Mouse (Mus musculus) hindbrain, embryonic 11.5 days (tissue): ENCODE measurements around the gene Col20a1. TPM values are rescaled to one million over a fixed set of nuclear protein-coding genes. Genes with fewer than 3 reads are reported as not detected.

Source experiments
- ATAC-seq: fragments of 200-750 bp; cut with Nextera tagmentation; 2 replicates; pipeline ENCODE4 v1.8.0; 2017; ENCODE audit warnings: mild to moderate bottlenecking, moderate TSS enrichment, moderate library complexity; ENCODE audit not compliant: low FRiP score
- DNase-seq: peaks from one replicate; pipeline ENCODE4 v3.0.0-alpha.2; 2015; ENCODE audit warnings: low spot score
- H3K27ac ChIP-seq: fragments of 300-500 bp; sonication (generic); 2 replicates; pipeline ENCODE4 v1.5.1; 2014; ENCODE audit warnings: mild to moderate bottlenecking, low read depth, low read length
- H3K27me3 ChIP-seq: fragments of 300-500 bp; sonication (generic); 2 replicates; pipeline ENCODE4 v1.6.1; 2014; ENCODE audit warnings: mild to moderate bottlenecking, low read length, moderate library complexity, mixed read lengths; ENCODE audit not compliant: control insufficient read depth, insufficient read depth
- H3K36me3 ChIP-seq: fragments of 300-500 bp; sonication (generic); 2 replicates; pipeline ENCODE4 v1.6.1; 2014; ENCODE audit warnings: mild to moderate bottlenecking, low read length, moderate library complexity, mixed read lengths; ENCODE audit not compliant: control insufficient read depth, insufficient read depth
- H3K4me1 ChIP-seq: fragments of 300-500 bp; sonication (generic); replicated peaks from 2 replicates; pipeline ENCODE4 v1.6.1; 2014; ENCODE audit warnings: low read length, mixed read lengths; ENCODE audit not compliant: control insufficient read depth, insufficient read depth
- H3K4me2 ChIP-seq: fragments of 300-500 bp; sonication (generic); replicated peaks from 2 replicates; pipeline ENCODE4 v1.6.1; 2014; ENCODE audit warnings: mild to moderate bottlenecking, low read depth, low read length
- H3K4me3 ChIP-seq: fragments of 300-500 bp; sonication (generic); 2 replicates; pipeline ENCODE4 v1.5.1; 2014; ENCODE audit warnings: low read depth, low read length
- H3K9ac ChIP-seq: fragments of 300-500 bp; sonication (generic); 2 replicates; pipeline ENCODE4 v1.6.1; 2014; ENCODE audit warnings: low read depth, low read length
- H3K9me3 ChIP-seq: fragments of 300-500 bp; sonication (generic); 2 replicates; pipeline ENCODE4 v1.6.1; 2016; ENCODE audit warnings: low read length; ENCODE audit not compliant: control insufficient read depth
- WGBS: fragments of 180-500 bp; shearing (Covaris S2); extraction: QIAGEN DNeasy Blood & Tissue Kit; methylation state at CpG from one replicate; pipeline ENCODE4 v1.1.7; 2014; 5-methylcytosine and 5-hydroxymethylcytosine counted together
- polyA plus RNA-seq: library from polyadenylated mRNA; unstranded; fragments of >200 nt; fragmentation: Nextera tagmentation; extraction: Ambion mirVana; gene quantifications from 2 replicates; pipeline ENCODE4 v1.2.1, GENCODE M21; 2014

Col20a1 gene
- polyA plus RNA-seq: 0.56 and 0.78 TPM in 2 replicates

GRCm38 (mm10) chr2:180986449-180986848 lies at the start of gene Col20a1:
TSS of gene Col20a1 (plus strand) at chr2:180986535.
- peaks cover 4% of the 10 kb centered on the region for H3K4me1 ChIP-seq
- no peak within 1 kb of the TSS for H3K9ac ChIP-seq
- ATAC-seq: no peak
- no peak within 1 kb of the TSS; the same call in 1 of the 2 replicates for H3K27ac ChIP-seq
- H3K27me3 ChIP-seq: no peaks in the 10 kb centered on the region
- no peak within 1 kb of the TSS for H3K4me2 ChIP-seq
- DNase-seq: no peak
- H3K4me3 ChIP-seq: no peak within 1 kb of the TSS
- no peaks in the 10 kb centered on the region for H3K9me3 ChIP-seq
- H3K36me3 ChIP-seq: 0 out of 2 replicates have a peak, but pooled peaks cover 4% of the 10 kb centered on the region
- WGBS: 46% methylated on average over 2 of the region's 2 CpGs

GRCm38 (mm10) chr2:180940187-180940586 lies 46.1 kb upstream of the Col20a1 start:
- Histone ChIP-seq H3K9ac (no peak overlapping the region), H3K27ac (no peak overlapping the region), H3K36me3 (peaks cover 3% of the 10 kb centered on the region; the same call in 1 of the 2 replicates), H3K9me3 (no peaks in the 10 kb centered on the region), H3K4me1 (0 out of 2 replicates have a peak, but pooled peaks cover 2% of the 10 kb centered on the region), H3K4me2 (no peak overlapping the region), H3K4me3 (no peak overlapping the region), H3K27me3 (no peaks in the 10 kb centered on the region)
- no peak for ATAC-seq
- no peak for DNase-seq

GRCm38 (mm10) chr2:180941869-180942268 lies 44.5 kb upstream of the Col20a1 start:
- H3K4me3 ChIP-seq: no peak overlapping the region
- H3K36me3 ChIP-seq: peaks cover 3% of the 10 kb centered on the region; the same call in 1 of the 2 replicates
- H3K9ac ChIP-seq: no peak overlapping the region
- H3K4me1 ChIP-seq: no peaks in the 10 kb centered on the region
- ATAC-seq: no peak
- H3K27ac ChIP-seq: no peak overlapping the region
- no peak overlapping the region for H3K4me2 ChIP-seq
- no peaks in the 10 kb centered on the region for H3K9me3 ChIP-seq
- no peaks in the 10 kb centered on the region for H3K27me3 ChIP-seq
- DNase-seq: no peak

- H3K9me3 ChIP-seq: no peaks in the 10 kb centered on the region
- DNase-seq: no peak
- H3K4me3 ChIP-seq: no peak overlapping the region
- no peak for ATAC-seq
- H3K27ac ChIP-seq: no peak overlapping the region
- WGBS: 13% methylated on average over 1 of the region's 1 CpGs
- H3K27me3 ChIP-seq: no peaks in the 10 kb centered on the region
- no peaks in the 10 kb centered on the region for H3K36me3 ChIP-seq
- no peak overlapping the region for H3K9ac ChIP-seq
- H3K4me1 ChIP-seq: peaks cover 14% of the 10 kb centered on the region
- no peak overlapping the region for H3K4me2 ChIP-seq
Measured at GRCm38 (mm10) chr2:180949947-180950346, 36.4 kb upstream of the Col20a1 start.

- Histone ChIP-seq H3K4me2 (peak overlapping the region; percentile 87), H3K27ac (peak overlapping the region; percentile 93), H3K4me1 (peaks cover 14% of the 10 kb centered on the region), H3K36me3 (no peaks in the 10 kb centered on the region), H3K9ac (peak overlapping the region; percentile 66), H3K9me3 (no peaks in the 10 kb centered on the region), H3K27me3 (no peaks in the 10 kb centered on the region), H3K4me3 (peak overlapping the region; percentile 56)
- DNase-seq (peak; percentile 70), ATAC-seq (peak; percentile 60; the same call in 1 of the 2 replicates)
- 3% methylated on average over 9 of the region's 9 CpGs for WGBS
Measured at GRCm38 (mm10) chr2:180952731-180953171, 33.6 kb upstream of the Col20a1 start.

- Histone ChIP-seq H3K4me3 (peak overlapping the region; percentile 56), H3K27ac (peak overlapping the region; percentile 93), H3K4me1 (peaks cover 14% of the 10 kb centered on the region), H3K4me2 (peak overlapping the region; percentile 87), H3K27me3 (no peaks in the 10 kb centered on the region), H3K9me3 (no peaks in the 10 kb centered on the region), H3K9ac (peak overlapping the region; percentile 66), H3K36me3 (no peaks in the 10 kb centered on the region)
- ATAC-seq (no peak), DNase-seq (no peak)
- WGBS: 16% methylated on average over 2 of the region's 2 CpGs
Measured at GRCm38 (mm10) chr2:180953638-180954037, 32.7 kb upstream of the Col20a1 start.

- H3K4me1 ChIP-seq: peaks cover 14% of the 10 kb centered on the region
- under 1% methylated on average over 51 of the region's 52 CpGs for WGBS
Measured at GRCm38 (mm10) chr2:180954061-180955047, 32.0 kb upstream of the Col20a1 start, which contains the start of gene Nkain4. TSS of gene Nkain4 (minus strand) at chr2:180954699.

GRCm38 (mm10) chr2:180959605-180960004 lies 26.7 kb upstream of the Col20a1 start:
- 77% methylated on average over 7 of the region's 7 CpGs for WGBS
- H3K36me3 ChIP-seq: no peaks in the 10 kb centered on the region
- H3K9ac ChIP-seq: no peak overlapping the region
- H3K9me3 ChIP-seq: no peaks in the 10 kb centered on the region
- H3K27ac ChIP-seq: no peak overlapping the region
- no peaks in the 10 kb centered on the region for H3K27me3 ChIP-seq
- DNase-seq: no peak
- 0 out of 2 replicates have a peak, but pooled peaks cover 2% of the 10 kb centered on the region for H3K4me1 ChIP-seq
- ATAC-seq: no peak
- H3K4me2 ChIP-seq: no peak overlapping the region
- H3K4me3 ChIP-seq: no peak overlapping the region

More at GRCm38 (mm10) chr2:180954061-180955047, 32.0 kb upstream of the Col20a1 start, which contains the start of gene Nkain4:
- Histone ChIP-seq H3K4me3 (peak within 1 kb of the TSS; percentile 56), H3K36me3 (no peaks in the 10 kb centered on the region), H3K27ac (peak within 1 kb of the TSS; percentile 93), H3K27me3 (no peaks in the 10 kb centered on the region), H3K9me3 (no peaks in the 10 kb centered on the region), H3K9ac (peak within 1 kb of the TSS; percentile 66), H3K4me2 (peak within 1 kb of the TSS; percentile 87)
- DNase-seq (peak; percentile 92), ATAC-seq (peak; percentile 94)
